Mouse (Mus musculus) forebrain, postnatal 0 days (tissue): ENCODE measurements at regions not wholly inside any gene's neighbourhood (a gene's known extent, or its start where the extent isn't known, plus 50 kb on each side); places are given as distances from the start of the nearest gene placed in this dataset.

Experiments
- ATAC-seq: fragments of 200-750 bp; cut with Nextera tagmentation; 2 replicates; pipeline ENCODE4 v1.8.0; 2017; ENCODE audit warnings: mild to moderate bottlenecking, moderate library complexity
- DNase-seq: peaks from one replicate; pipeline ENCODE4 v3.0.0-alpha.2; 2015
- H3K27ac ChIP-seq: fragments of 300-500 bp; sonication (generic); 2 replicates; pipeline ENCODE4 v1.5.1; 2014; ENCODE audit warnings: low read depth, mild to moderate bottlenecking, antibody characterized with exemption, low read length, moderate library complexity, mixed read lengths
- H3K27me3 ChIP-seq: fragments of 300-500 bp; sonication (generic); 2 replicates; pipeline ENCODE4 v1.6.1; 2014; ENCODE audit warnings: mild to moderate bottlenecking, low read length, mixed read lengths; ENCODE audit not compliant: insufficient read depth
- H3K36me3 ChIP-seq: fragments of 300-500 bp; sonication (generic); 2 replicates; pipeline ENCODE4 v1.6.1; 2014; ENCODE audit warnings: mild to moderate bottlenecking, moderate library complexity; ENCODE audit not compliant: insufficient read depth
- H3K4me1 ChIP-seq: fragments of 300-500 bp; sonication (generic); 2 replicates; pipeline ENCODE4 v1.6.1; 2014; ENCODE audit warnings: antibody characterized with exemption; ENCODE audit not compliant: insufficient read depth
- H3K4me2 ChIP-seq: fragments of 300-500 bp; sonication (generic); 2 replicates; pipeline ENCODE4 v1.6.1; 2014; ENCODE audit warnings: low read depth, mild to moderate bottlenecking, moderate library complexity
- H3K4me3 ChIP-seq: fragments of 300-500 bp; sonication (generic); 2 replicates; pipeline ENCODE4 v1.5.1; 2014; ENCODE audit warnings: low read depth, low read length, mixed read lengths
- H3K9ac ChIP-seq: fragments of 300-500 bp; sonication (generic); 2 replicates; pipeline ENCODE4 v1.6.1; 2014; ENCODE audit warnings: mild to moderate bottlenecking
- H3K9me3 ChIP-seq: fragments of 300-500 bp; sonication (generic); 2 replicates; pipeline ENCODE4 v1.6.1; 2016; ENCODE audit warnings: low read length
- CTCF ChIP-seq: sonication (generic); IDR thresholded peaks from 2 replicates; pipeline ENCODE4 v1.5.1; 2016; ENCODE audit warnings: antibody characterized with exemption, control low read depth, low read depth
- WGBS: fragments of 180-500 bp; shearing (Covaris S2); extraction: QIAGEN DNeasy Blood & Tissue Kit; methylation state at CpG from one replicate; pipeline ENCODE4 v1.1.7; 2014; 5-methylcytosine and 5-hydroxymethylcytosine counted together

DNA sequence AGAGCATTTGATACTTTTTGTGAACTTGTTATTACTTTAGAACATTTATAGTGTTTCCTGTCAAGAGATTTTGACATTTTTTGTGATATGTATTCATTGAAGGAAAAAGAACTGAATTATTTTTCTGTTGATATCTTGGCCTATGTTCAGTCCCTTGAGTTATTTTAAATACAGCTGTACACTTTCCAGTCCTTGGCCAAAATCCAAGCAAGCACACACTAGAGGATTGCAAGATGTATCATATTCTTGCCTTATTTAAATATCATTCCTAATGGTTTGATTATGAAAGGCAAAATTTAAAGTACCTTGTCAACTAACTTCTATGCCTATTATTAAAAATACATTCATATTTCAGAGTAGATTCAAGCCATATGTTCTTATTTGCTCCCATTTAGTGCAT lies 397.9 kb upstream of the Fign start:
- no peaks in the 10 kb centered on the region for H3K36me3 ChIP-seq
- no peaks in the 10 kb centered on the region for H3K4me1 ChIP-seq
- no peak overlapping the region for H3K27ac ChIP-seq
- DNase-seq, result no peak
- TF ChIP-seq CTCF, result no peak
- H3K9ac ChIP-seq, result no peak overlapping the region
- H3K27me3 ChIP-seq, result no peaks in the 10 kb centered on the region
- H3K4me3 ChIP-seq, result no peak overlapping the region
- H3K4me2 ChIP-seq, result no peak overlapping the region
- H3K9me3 ChIP-seq, result no peaks in the 10 kb centered on the region
- no peak for ATAC-seq

DNA sequence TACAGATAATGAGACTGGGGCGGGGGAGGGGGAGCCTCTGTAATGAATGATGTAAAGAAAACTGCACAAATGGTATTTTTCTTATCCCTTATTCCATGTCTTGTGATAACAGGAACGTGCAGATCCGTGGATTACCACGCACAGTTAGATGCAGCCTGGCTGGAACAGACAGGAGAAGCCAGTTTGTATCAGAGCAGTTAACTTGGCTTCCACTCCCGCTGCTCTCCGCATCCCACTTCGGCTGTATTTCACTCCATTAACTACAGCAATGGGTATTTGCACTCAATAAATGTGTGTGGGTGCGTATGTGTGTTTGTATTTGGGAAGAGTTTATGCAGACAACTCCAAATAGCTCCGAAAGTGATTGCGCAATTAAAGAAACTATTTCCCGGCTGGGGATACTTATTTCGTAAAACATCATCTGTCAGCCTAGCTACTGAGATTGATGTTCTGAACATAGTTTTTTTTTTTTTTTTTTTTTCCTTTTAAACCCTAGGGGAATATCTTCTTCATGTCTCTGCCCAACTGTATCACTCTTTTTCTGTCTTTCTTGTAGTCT lies 368.7 kb upstream of the Fign start:
- 83% methylated on average over 12 of the region's 12 CpGs for WGBS
- Histone ChIP-seq H3K27ac (no peak overlapping the region), H3K4me3 (no peak overlapping the region), H3K27me3 (peaks cover 4% of the 10 kb centered on the region; the same call in 1 of the 2 replicates), H3K9me3 (no peaks in the 10 kb centered on the region), H3K4me1 (no peaks in the 10 kb centered on the region), H3K36me3 (no peaks in the 10 kb centered on the region), H3K9ac (no peak overlapping the region), H3K4me2 (no peak overlapping the region)
- DNase-seq (no peak), ATAC-seq (no peak)
- TF ChIP-seq CTCF, result no peak

GRCm38 (mm10) chr2:64462466-64463114 lies 364.8 kb upstream of the Fign start:
- Histone ChIP-seq H3K4me1 (no peaks in the 10 kb centered on the region), H3K36me3 (no peaks in the 10 kb centered on the region), H3K27ac (no peak overlapping the region), H3K27me3 (peaks cover 9% of the 10 kb centered on the region; the same call in 1 of the 2 replicates), H3K9me3 (no peaks in the 10 kb centered on the region), H3K4me2 (no peak overlapping the region), H3K4me3 (no peak overlapping the region), H3K9ac (no peak overlapping the region)
- ATAC-seq (0 out of 2 replicates have a peak, but pooled peaks have one; percentile 18), DNase-seq (peak; percentile 22)
- no peak for TF ChIP-seq CTCF
- 34% methylated on average over 8 of the region's 8 CpGs for WGBS

DNA sequence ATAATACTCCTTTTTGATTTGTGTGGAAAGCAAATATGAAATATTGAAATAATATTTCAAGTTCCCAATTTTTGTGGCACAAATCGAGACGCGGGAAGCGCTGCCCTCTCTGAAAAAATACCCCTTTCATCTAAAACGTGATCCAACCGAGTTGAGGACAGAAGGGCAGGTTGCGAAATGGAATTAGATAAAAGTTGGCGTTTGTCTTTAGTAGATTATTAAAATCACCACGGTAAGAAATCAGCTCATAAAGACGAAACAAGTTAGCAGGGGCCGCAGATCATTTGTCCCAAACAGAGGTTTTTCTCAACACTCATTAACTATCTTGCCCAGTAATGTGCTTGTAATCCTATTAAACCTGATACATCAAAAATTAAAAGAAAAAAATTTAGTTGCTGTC lies 364.2 kb upstream of the Fign start:
- Histone ChIP-seq H3K36me3 (no peaks in the 10 kb centered on the region), H3K27ac (no peak overlapping the region), H3K27me3 (peaks cover 8% of the 10 kb centered on the region; the same call in 1 of the 2 replicates), H3K4me3 (no peak overlapping the region), H3K4me1 (no peaks in the 10 kb centered on the region), H3K9ac (no peak overlapping the region), H3K4me2 (no peak overlapping the region), H3K9me3 (no peaks in the 10 kb centered on the region)
- 71% methylated on average over 11 of the region's 11 CpGs for WGBS
- DNase-seq (no peak), ATAC-seq (no peak)
- no peak for TF ChIP-seq CTCF

GRCm38 (mm10) chr2:64461636-64462035 lies 363.8 kb upstream of the Fign start:
- Histone ChIP-seq H3K9me3 (no peaks in the 10 kb centered on the region), H3K4me2 (no peak overlapping the region), H3K36me3 (no peaks in the 10 kb centered on the region), H3K4me3 (no peak overlapping the region), H3K9ac (no peak overlapping the region), H3K27me3 (peaks cover 5% of the 10 kb centered on the region; the same call in 1 of the 2 replicates), H3K4me1 (no peaks in the 10 kb centered on the region), H3K27ac (no peak overlapping the region)
- no peak for TF ChIP-seq CTCF
- ATAC-seq (no peak), DNase-seq (no peak)
- 78% methylated on average over 9 of the region's 9 CpGs for WGBS

DNA sequence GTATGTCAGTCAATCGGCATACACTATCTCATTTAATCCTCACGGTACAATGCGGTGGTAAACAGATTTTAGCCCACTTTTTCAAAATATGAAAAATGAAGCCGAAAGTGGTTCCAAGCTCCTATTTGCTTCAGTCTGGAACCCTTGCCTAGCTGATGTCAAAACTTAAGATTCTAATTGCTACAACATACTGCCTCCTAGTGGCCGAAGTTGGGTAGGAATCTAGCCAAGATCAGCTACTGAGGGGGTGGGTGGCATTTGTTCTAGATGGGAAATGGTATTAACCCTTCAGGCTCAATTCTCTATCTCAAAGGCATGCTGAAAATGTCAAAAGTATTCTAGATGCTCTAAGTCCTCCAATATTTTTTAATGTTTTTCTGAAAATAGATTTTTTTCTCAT lies 360.3 kb upstream of the Fign start:
- 69% methylated on average over 5 of the region's 5 CpGs for WGBS
- no peak overlapping the region for H3K9ac ChIP-seq
- no peak for ATAC-seq

GRCm38 (mm10) chr2:64452690-64453089 lies 354.9 kb upstream of the Fign start:
- TF ChIP-seq CTCF, result no peak
- Histone ChIP-seq H3K9me3 (no peaks in the 10 kb centered on the region), H3K4me1 (no peaks in the 10 kb centered on the region), H3K4me2 (no peak overlapping the region), H3K9ac (no peak overlapping the region), H3K27me3 (no peaks in the 10 kb centered on the region), H3K36me3 (no peaks in the 10 kb centered on the region), H3K27ac (no peak overlapping the region), H3K4me3 (no peak overlapping the region)
- WGBS, result 46% methylated on average over 6 of the region's 6 CpGs
- ATAC-seq (no peak), DNase-seq (no peak)

More for the DNA sequence above, 360.3 kb upstream of the Fign start:
- no peak overlapping the region for H3K27ac ChIP-seq
- H3K4me2 ChIP-seq, result no peak overlapping the region
- peak; percentile 25 for DNase-seq
- peak; percentile 52 for TF ChIP-seq CTCF
- H3K9me3 ChIP-seq, result no peaks in the 10 kb centered on the region
- H3K4me3 ChIP-seq, result no peak overlapping the region
- no peaks in the 10 kb centered on the region for H3K36me3 ChIP-seq
- H3K4me1 ChIP-seq, result no peaks in the 10 kb centered on the region
- H3K27me3 ChIP-seq, result peaks cover 5% of the 10 kb centered on the region; the same call in 1 of the 2 replicates
